Mouse (Mus musculus): ENCODE data around the gene Gm10959.

GRCm38 (mm10) chr3:122888371-122888819 lies 30.8 kb downstream of the Gm10959 start:
- no peak for TF ChIP-seq POLR2A (IDR thresholded peaks at IDR 0.05; ENCODE audit: borderline replicate concordance, extremely low read depth, insufficient read depth, insufficient read length, poor library complexity, severe bottlenecking)
- TF ChIP-seq CTCF (IDR thresholded peaks at IDR 0.05; ENCODE audit: borderline replicate concordance, extremely low read depth, insufficient read depth, insufficient read length), result no peak
